Comparison of ENCODE assay signal across 12 mouse cellular contexts in the genomic region with DNA sequence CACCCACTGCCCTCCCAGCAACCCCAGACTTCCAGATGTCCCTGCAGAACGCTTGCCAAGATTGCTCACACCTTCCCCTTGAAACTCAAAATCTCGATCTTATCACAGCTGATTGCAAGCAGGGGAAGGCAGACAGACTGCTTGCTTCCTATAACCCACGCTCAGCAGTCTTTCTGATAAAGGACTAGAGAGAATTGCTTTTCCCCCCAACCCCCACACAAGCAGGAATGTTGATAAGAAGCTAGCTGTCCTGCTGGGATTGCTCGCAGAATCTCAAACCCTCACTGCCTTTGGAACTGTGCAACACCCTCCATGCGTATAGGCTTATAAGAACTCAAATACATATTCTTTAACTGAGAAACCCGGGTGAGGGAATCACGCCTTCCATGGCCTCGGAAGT. TPM values are rescaled to one million over a fixed set of nuclear protein-coding genes. Genes with fewer than 3 reads are reported as not detected.
DNase-seq lines count a peak whose midpoint lies in the region; ATAC-seq and TF ChIP-seq lines count a peak whose summit lies in the region.
"Had no signal": no experiment of that assay in that cellular context is flagged by ENCODE, and none has a peak within 500 bp of the region (broad histone marks: within the 10 kb centered on the region; RNA-seq: fewer than 3 reads in every experiment).

No protein-coding gene starts in this region.

- no peaks in the 10 kb centered on the region; the same call in 1 of the 2 replicates for H3K4me1 ChIP-seq in hindbrain, embryonic 11.5 days (replicated peaks; ENCODE audit: control insufficient read depth, insufficient read depth, low read length)
- H3K4me1 ChIP-seq in hindbrain, embryonic 16.5 days (ENCODE audit: control insufficient read depth, insufficient read depth, low read depth, low read length) = peaks cover 5% of the 10 kb centered on the region
- peaks cover 13% of the 10 kb centered on the region for H3K4me1 ChIP-seq in neural tube, embryonic 13.5 days (replicated peaks)
- no peaks in the 10 kb centered on the region for H3K4me1 ChIP-seq in heart, postnatal 0 days (ENCODE audit: control insufficient read depth, insufficient read depth)
- no peaks in the 10 kb centered on the region for H3K4me1 ChIP-seq in stomach, postnatal 0 days (replicated peaks; ENCODE audit: control insufficient read depth, insufficient read depth)
- H3K4me1 ChIP-seq: limb, embryonic 12.5 days had no signal

- ATAC-seq in hindbrain, embryonic 11.5 days (ENCODE audit: low FRiP score) = no peak
- ATAC-seq in hindbrain, embryonic 16.5 days = no peak
- no peak for ATAC-seq in neural tube, embryonic 13.5 days (ENCODE audit: low read depth)
- ATAC-seq in heart, postnatal 0 days (ENCODE audit: insufficient read depth, low read depth) = 0 out of 2 replicates have a peak, but pooled peaks have one; percentile 15
- no peak for ATAC-seq in stomach, postnatal 0 days (ENCODE audit: low FRiP score, low TSS enrichment)

- H3K27me3 ChIP-seq in hindbrain, embryonic 11.5 days (ENCODE audit: control insufficient read depth, insufficient read depth, low read length) = peaks cover 32% of the 10 kb centered on the region
- peaks cover 10% of the 10 kb centered on the region for H3K27me3 ChIP-seq in hindbrain, embryonic 16.5 days (replicated peaks; ENCODE audit: control insufficient read depth, insufficient read depth, low read length)
- H3K27me3 ChIP-seq in neural tube, embryonic 13.5 days = peaks cover 43% of the 10 kb centered on the region
- H3K27me3 ChIP-seq in heart, postnatal 0 days (ENCODE audit: control insufficient read depth, insufficient read depth, low read length) = no peaks in the 10 kb centered on the region
- H3K27me3 ChIP-seq in stomach, postnatal 0 days (ENCODE audit: control insufficient read depth, insufficient read depth, low read length) = no peaks in the 10 kb centered on the region; the same call in 1 of the 2 replicates
- H3K27me3 ChIP-seq: CH12.LX had no signal

- no peak for TF ChIP-seq EP300 in heart, postnatal 0 days (IDR thresholded peaks at IDR 0.05; ENCODE audit: low read depth)
- no peak for TF ChIP-seq EP300 in stomach, postnatal 0 days (optimal IDR thresholded peaks at IDR 0.05)

- WGBS in hindbrain, embryonic 11.5 days = 22% methylated on average over 8 of the region's 8 CpGs
- 23% methylated on average over 8 of the region's 8 CpGs for WGBS in hindbrain, embryonic 16.5 days
- WGBS in neural tube, embryonic 13.5 days = 28% methylated on average over 8 of the region's 8 CpGs
- 5% methylated on average over 8 of the region's 8 CpGs for WGBS in heart, postnatal 0 days
- WGBS in stomach, postnatal 0 days = 24% methylated on average over 8 of the region's 8 CpGs

- H3K4me2 ChIP-seq in hindbrain, embryonic 11.5 days (replicated peaks; ENCODE audit: low read depth, low read length) = no peak overlapping the region
- no peak overlapping the region; the same call in 1 of the 2 replicates for H3K4me2 ChIP-seq in hindbrain, embryonic 16.5 days (ENCODE audit: low read length)
- peak overlapping the region; percentile 94; the same call in 1 of the 2 replicates for H3K4me2 ChIP-seq in neural tube, embryonic 13.5 days
- peak overlapping the region; percentile 88 for H3K4me2 ChIP-seq in heart, postnatal 0 days (ENCODE audit: low read depth, low read length)
- no peak overlapping the region for H3K4me2 ChIP-seq in stomach, postnatal 0 days (replicated peaks; ENCODE audit: low read depth)

- no peaks in the 10 kb centered on the region for H3K36me3 ChIP-seq in hindbrain, embryonic 11.5 days (ENCODE audit: control insufficient read depth, insufficient read depth, low read length)
- H3K36me3 ChIP-seq in hindbrain, embryonic 16.5 days (ENCODE audit: control insufficient read depth, insufficient read depth, low read length) = no peaks in the 10 kb centered on the region
- no peaks in the 10 kb centered on the region for H3K36me3 ChIP-seq in neural tube, embryonic 13.5 days
- no peaks in the 10 kb centered on the region for H3K36me3 ChIP-seq in heart, postnatal 0 days (replicated peaks; ENCODE audit: control insufficient read depth, insufficient read depth, low read length)
- H3K36me3 ChIP-seq in stomach, postnatal 0 days (ENCODE audit: control insufficient read depth, insufficient read depth, low read length) = no peaks in the 10 kb centered on the region
- H3K36me3 ChIP-seq: limb, embryonic 12.5 days had no signal

- peak; percentile 9 for DNase-seq in hindbrain, embryonic 11.5 days (ENCODE audit: low spot score)
- no peak for DNase-seq in neural tube, embryonic 10.5 days (ENCODE audit: extremely low spot score, low spot score)
- DNase-seq in heart, postnatal 0 days (ENCODE audit: low spot score) = peak; percentile 15
- no peak for DNase-seq in stomach, postnatal 0 days (ENCODE audit: low spot score)
- DNase-seq in layer of hippocampus, adult 9-11 months = no peak
- DNase-seq: kidney, adult 11 months; lung, adult 2 months had no signal

- no peak for TF ChIP-seq CTCF in heart, postnatal 0 days (IDR thresholded peaks at IDR 0.05; ENCODE audit: low read depth)
- TF ChIP-seq CTCF in stomach, postnatal 0 days (IDR thresholded peaks at IDR 0.05; ENCODE audit: low read depth) = no peak

- no peak overlapping the region for H3K9ac ChIP-seq in hindbrain, embryonic 11.5 days (ENCODE audit: low read depth, low read length)
- H3K9ac ChIP-seq in hindbrain, embryonic 16.5 days (ENCODE audit: low read depth, low read length) = no peak overlapping the region
- no peak overlapping the region for H3K9ac ChIP-seq in neural tube, embryonic 13.5 days
- no peak overlapping the region; the same call in 1 of the 2 replicates for H3K9ac ChIP-seq in heart, postnatal 0 days (replicated peaks; ENCODE audit: low read depth, low read length)
- H3K9ac ChIP-seq in stomach, postnatal 0 days (ENCODE audit: low read length) = no peak overlapping the region

- no peak overlapping the region for H3K4me3 ChIP-seq in hindbrain, embryonic 11.5 days (ENCODE audit: low read depth, low read length)
- H3K4me3 ChIP-seq in hindbrain, embryonic 16.5 days (ENCODE audit: low read length) = no peak overlapping the region
- H3K4me3 ChIP-seq in neural tube, embryonic 13.5 days = no peak overlapping the region
- H3K4me3 ChIP-seq in heart, postnatal 0 days (ENCODE audit: low read depth, low read length) = peak overlapping the region; percentile 68
- H3K4me3 ChIP-seq in stomach, postnatal 0 days (ENCODE audit: low read depth, low read length) = no peak overlapping the region

- H3K27ac ChIP-seq in hindbrain, embryonic 11.5 days (ENCODE audit: low read depth, low read length) = no peak overlapping the region
- H3K27ac ChIP-seq in hindbrain, embryonic 16.5 days (ENCODE audit: low read depth, low read length) = no peak overlapping the region
- H3K27ac ChIP-seq in neural tube, embryonic 13.5 days (replicated peaks) = no peak overlapping the region
- H3K27ac ChIP-seq in heart, postnatal 0 days (ENCODE audit: low read depth) = peak overlapping the region; percentile 65
- H3K27ac ChIP-seq in stomach, postnatal 0 days (replicated peaks) = no peak overlapping the region
- H3K27ac ChIP-seq: limb, embryonic 12.5 days had no signal

- H3K9me3 ChIP-seq in hindbrain, embryonic 11.5 days (ENCODE audit: control insufficient read depth, low read length) = no peaks in the 10 kb centered on the region
- no peaks in the 10 kb centered on the region for H3K9me3 ChIP-seq in hindbrain, embryonic 16.5 days (ENCODE audit: control insufficient read depth, low read length)
- H3K9me3 ChIP-seq in neural tube, embryonic 13.5 days = no peaks in the 10 kb centered on the region
- H3K9me3 ChIP-seq in heart, postnatal 0 days (replicated peaks; ENCODE audit: control insufficient read depth, low read length) = no peaks in the 10 kb centered on the region
- no peaks in the 10 kb centered on the region for H3K9me3 ChIP-seq in stomach, postnatal 0 days (ENCODE audit: control insufficient read depth, low read length)
- H3K9me3 ChIP-seq: limb, embryonic 12.5 days had no signal

RNA-seq across cellular contexts. Expression of gene Ano4, which starts 0.8 kb away (rescaled TPM):
- polyA plus RNA-seq in hindbrain, embryonic 11.5 days (2014; fragmentation: Nextera tagmentation; extraction: Ambion mirVana) = 2.5 and 4.1 TPM in 2 replicates
- 10.6 and 11.9 TPM in 2 replicates for polyA plus RNA-seq in hindbrain, embryonic 16.5 days (2015; fragmentation: Nextera tagmentation; extraction: Ambion mirVana)
- 7.0 and 8.5 TPM in 2 replicates for polyA plus RNA-seq in neural tube, embryonic 13.5 days (2015; fragmentation: Nextera tagmentation; extraction: Ambion mirVana)
- total RNA-seq in heart, postnatal 0 days (2014; rRNA removed; ENCODE audit: low replicate concordance) = 1.8 and 3.8 TPM in 2 replicates
- polyA plus RNA-seq in heart, postnatal 0 days (2015; fragmentation: Nextera tagmentation; extraction: Ambion mirVana) = 2.7 and 3.2 TPM in 2 replicates
- polyA plus RNA-seq in stomach, postnatal 0 days (2015; fragmentation: Nextera tagmentation; extraction: Ambion mirVana) = 0.35 and 0.40 TPM in 2 replicates
- total RNA-seq: CH12.LX; neutrophil, adult 5-6 weeks had no signal

Comparison
In these comparisons a context has a peak if more than half of its experiments do, and no peak if none do; other contexts are left out.
1. DNase-seq: peak in hindbrain, embryonic 11.5 days (single experiment) and heart, postnatal 0 days (single experiment); none in neural tube, embryonic 10.5 days (single experiment), stomach, postnatal 0 days (single experiment) and layer of hippocampus, adult 9-11 months (single experiment).
2. H3K4me2 ChIP-seq: peak in neural tube, embryonic 13.5 days (single experiment) and heart, postnatal 0 days (single experiment); none in hindbrain, embryonic 11.5 days (single experiment), hindbrain, embryonic 16.5 days (single experiment) and stomach, postnatal 0 days (single experiment).